9 mouse cellular contexts compared by ENCODE assay signal in the genomic region with DNA sequence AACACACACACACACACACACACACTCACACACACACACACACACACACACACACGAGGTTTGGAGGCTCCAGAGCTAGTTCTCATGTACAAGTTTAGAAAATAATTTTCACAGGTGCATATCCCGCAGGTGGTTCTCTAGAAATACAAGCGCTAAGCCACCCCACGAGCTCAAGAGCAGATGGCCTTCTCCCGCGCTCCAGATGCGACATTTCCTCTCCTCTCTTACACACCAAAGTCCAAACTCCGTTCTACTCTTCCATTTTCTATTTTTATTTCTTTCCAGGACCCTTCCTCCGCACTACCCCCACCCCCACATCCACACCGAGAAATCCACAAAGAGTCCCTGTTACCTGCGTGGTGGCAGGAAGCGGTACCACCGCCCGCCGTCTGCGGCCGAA. TPM values are rescaled to one million over a fixed set of nuclear protein-coding genes. Genes with fewer than 3 reads are reported as not detected.
DNase-seq lines count a peak whose midpoint lies in the region; ATAC-seq and TF ChIP-seq lines count a peak whose summit lies in the region.
"Had no signal": no experiment of that assay in that cellular context is flagged by ENCODE, and none has a peak within 500 bp of the region (broad histone marks: within the 10 kb centered on the region; RNA-seq: fewer than 3 reads in every experiment).

No protein-coding gene starts in this region.

- H3K36me3 ChIP-seq in kidney, embryonic 14.5 days (ENCODE audit: control insufficient read depth, insufficient read depth, low read length), result no peaks in the 10 kb centered on the region
- H3K36me3 ChIP-seq in ES-Bruce4 (ENCODE audit: control insufficient read depth, insufficient read depth, low read length, poor library complexity, severe bottlenecking), result no peaks in the 10 kb centered on the region
- no peaks in the 10 kb centered on the region for H3K36me3 ChIP-seq in forebrain, embryonic 12.5 days (replicated peaks)
- H3K36me3 ChIP-seq in limb, embryonic 13.5 days, result no peaks in the 10 kb centered on the region

- H3K4me2 ChIP-seq in kidney, embryonic 14.5 days (replicated peaks; ENCODE audit: low read depth, low read length), result peak overlapping the region; percentile 61; the same call in 1 of the 2 replicates
- H3K4me2 ChIP-seq in forebrain, embryonic 12.5 days, result peak overlapping the region; percentile 63
- H3K4me2 ChIP-seq in limb, embryonic 13.5 days (replicated peaks), result peak overlapping the region; percentile 82

- TF ChIP-seq EP300 in ES-Bruce4 (IDR thresholded peaks at IDR 0.05; ENCODE audit: insufficient read depth, low read depth, low read length), result no peak

- peaks cover 4% of the 10 kb centered on the region; the same call in 1 of the 2 replicates for H3K4me1 ChIP-seq in kidney, embryonic 14.5 days (ENCODE audit: control insufficient read depth, insufficient read depth, low read length)
- no peaks in the 10 kb centered on the region for H3K4me1 ChIP-seq in ES-Bruce4 (ENCODE audit: control insufficient read depth, insufficient read depth, low read length)
- H3K4me1 ChIP-seq in forebrain, embryonic 12.5 days, result peaks cover 16% of the 10 kb centered on the region
- peaks cover 17% of the 10 kb centered on the region for H3K4me1 ChIP-seq in limb, embryonic 13.5 days

- no peak overlapping the region for H3K9ac ChIP-seq in kidney, embryonic 14.5 days (ENCODE audit: low read depth, low read length)
- H3K9ac ChIP-seq in ES-Bruce4 (ENCODE audit: low read depth, poor library complexity, severe bottlenecking), result no peak overlapping the region
- no peak overlapping the region for H3K9ac ChIP-seq in forebrain, embryonic 12.5 days
- H3K9ac ChIP-seq in limb, embryonic 13.5 days, result no peak overlapping the region

- H3K27me3 ChIP-seq in kidney, embryonic 14.5 days (ENCODE audit: control insufficient read depth, insufficient read depth, low read length), result peaks cover 22% of the 10 kb centered on the region
- no peaks in the 10 kb centered on the region; the same call in 1 of the 2 replicates for H3K27me3 ChIP-seq in ES-Bruce4 (ENCODE audit: control insufficient read depth, insufficient read depth, low read length, poor library complexity, severe bottlenecking)
- H3K27me3 ChIP-seq in forebrain, embryonic 12.5 days, result peaks cover 36% of the 10 kb centered on the region
- H3K27me3 ChIP-seq in limb, embryonic 13.5 days, result peaks cover 38% of the 10 kb centered on the region

- DNase-seq in kidney, postnatal 10 days, result no peak
- no peak for DNase-seq in B cell, adult 2 months
- DNase-seq in adrenal gland, postnatal 25 days, result no peak
- no peak for DNase-seq in thymus, postnatal 36 days

- no peak for TF ChIP-seq CTCF in ES-Bruce4 (IDR thresholded peaks at IDR 0.05; ENCODE audit: low read depth, low read length)

- H3K9me3 ChIP-seq in kidney, embryonic 14.5 days (ENCODE audit: control insufficient read depth, low read length), result no peaks in the 10 kb centered on the region
- no peaks in the 10 kb centered on the region for H3K9me3 ChIP-seq in ES-Bruce4 (replicated peaks; ENCODE audit: control insufficient read depth, insufficient read depth, low read length, poor library complexity, severe bottlenecking)
- no peaks in the 10 kb centered on the region for H3K9me3 ChIP-seq in forebrain, embryonic 12.5 days
- no peaks in the 10 kb centered on the region for H3K9me3 ChIP-seq in limb, embryonic 13.5 days

- no peak overlapping the region for H3K27ac ChIP-seq in kidney, embryonic 14.5 days (ENCODE audit: low read depth, low read length)
- no peak overlapping the region for H3K27ac ChIP-seq in ES-Bruce4 (ENCODE audit: insufficient read depth, low read length)
- no peak overlapping the region for H3K27ac ChIP-seq in forebrain, embryonic 12.5 days
- H3K27ac ChIP-seq in limb, embryonic 13.5 days, result no peak overlapping the region

- no peak for ATAC-seq in kidney, embryonic 14.5 days (ENCODE audit: low FRiP score, low TSS enrichment)
- ATAC-seq in forebrain, embryonic 12.5 days (ENCODE audit: low FRiP score), result no peak; the same call in 1 of the 2 replicates
- ATAC-seq in limb, embryonic 13.5 days (ENCODE audit: low FRiP score, low read depth), result no peak

- WGBS in kidney, embryonic 14.5 days, result 55% methylated on average over 17 of the region's 17 CpGs
- 43% methylated on average over 17 of the region's 17 CpGs for WGBS in forebrain, embryonic 12.5 days
- 41% methylated on average over 17 of the region's 17 CpGs for WGBS in limb, embryonic 13.5 days

- no peak for TF ChIP-seq POLR2A in ES-Bruce4 (IDR thresholded peaks at IDR 0.05; ENCODE audit: insufficient read depth, low read length)

- peak overlapping the region; percentile 33 for H3K4me3 ChIP-seq in kidney, embryonic 14.5 days (ENCODE audit: low read length)
- H3K4me3 ChIP-seq in ES-Bruce4 (ENCODE audit: low read depth, low read length), result peak overlapping the region; percentile 33; the same call in 1 of the 2 replicates
- H3K4me3 ChIP-seq in forebrain, embryonic 12.5 days (replicated peaks), result peak overlapping the region; percentile 37
- H3K4me3 ChIP-seq in limb, embryonic 13.5 days, result peak overlapping the region; percentile 44
- H3K4me3 ChIP-seq: myocyte had no signal

RNA-seq across cellular contexts. Expression of gene Htr5b, which starts 1.2 kb away (rescaled TPM):
- 0.97 and 1.4 TPM in 2 replicates for polyA plus RNA-seq in kidney, embryonic 14.5 days (2014; fragmentation: Nextera tagmentation; extraction: Ambion mirVana)
- polyA plus RNA-seq in ES-Bruce4 (2011; ENCODE audit: insufficient read depth, insufficient read length, low read depth, missing spikeins), result not detected in 2 replicates
- 0.29 TPM in 1 of 2 replicates, not detected in the other for polyA plus RNA-seq in forebrain, embryonic 12.5 days (2016; fragmentation: Nextera tagmentation; extraction: Ambion mirVana)
- polyA plus RNA-seq in limb, embryonic 13.5 days (2015; fragmentation: Nextera tagmentation; extraction: Ambion mirVana), result 0.38 and 0.47 TPM in 2 replicates
- not detected in 2 replicates for total RNA-seq in adrenal gland, postnatal 25 days (2021)
- polyA plus RNA-seq: myocyte had no signal

RNA-seq across cellular contexts. Expression of gene Ddx18, which starts 40.7 kb away (rescaled TPM):
- 82.6 and 104 TPM in 2 replicates for polyA plus RNA-seq in kidney, embryonic 14.5 days (2014; fragmentation: Nextera tagmentation; extraction: Ambion mirVana)
- polyA plus RNA-seq in ES-Bruce4 (2011; ENCODE audit: insufficient read depth, insufficient read length, low read depth, missing spikeins), result 128 and 137 TPM in 2 replicates
- polyA plus RNA-seq in forebrain, embryonic 12.5 days (2016; fragmentation: Nextera tagmentation; extraction: Ambion mirVana), result 80.4 and 81.5 TPM in 2 replicates
- 75.9 and 77.0 TPM in 2 replicates for polyA plus RNA-seq in limb, embryonic 13.5 days (2015; fragmentation: Nextera tagmentation; extraction: Ambion mirVana)
- total RNA-seq in adrenal gland, postnatal 25 days (2021), result 40.5 and 53.4 TPM in 2 replicates
